Mouse (Mus musculus): ENCODE results near the gene Palld.
A peak's percentile ranks its signal among the peaks of the same experiment; 100 is the strongest.

The Palld gene

DNA sequence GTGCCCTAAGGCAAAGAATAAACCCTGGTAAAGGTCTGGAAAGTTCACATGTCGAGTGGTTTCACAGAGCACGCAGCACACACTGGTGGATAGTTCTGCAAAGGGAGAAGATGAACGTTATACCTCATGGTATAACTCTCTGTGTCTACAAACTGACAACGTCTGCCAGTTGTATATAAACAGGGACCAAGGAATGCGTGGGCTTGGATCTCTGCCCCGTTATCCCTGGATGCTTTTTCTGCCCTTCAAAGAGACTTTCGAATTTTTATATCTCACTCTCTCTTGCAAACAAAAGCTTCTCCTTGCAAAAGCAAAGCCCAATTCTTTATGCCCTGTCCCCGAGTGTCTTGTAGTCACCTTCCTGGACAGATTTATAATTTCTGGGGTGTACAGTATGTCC is 319.9 kb downstream of the Palld start:
- DNase-seq = no peak

DNA sequence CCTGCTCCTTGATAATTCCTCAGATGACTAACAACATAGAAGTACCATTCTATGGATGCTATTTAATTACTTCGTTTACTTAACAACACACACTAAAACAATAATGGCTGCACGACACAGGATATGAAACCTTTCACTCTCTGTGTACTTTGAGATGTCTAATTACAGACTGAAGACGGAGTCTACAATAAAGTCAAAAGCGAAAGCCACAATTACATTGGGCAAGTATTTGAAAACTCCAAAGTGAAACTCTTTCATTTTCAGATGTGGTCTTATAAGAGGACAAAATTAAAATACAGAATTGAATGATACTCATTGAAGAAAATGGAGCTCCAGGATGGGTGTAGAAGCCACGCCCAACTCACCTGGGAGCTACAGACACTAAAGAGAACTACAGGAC is 321.2 kb downstream of the Palld start:
- DNase-seq = no peak

DNA sequence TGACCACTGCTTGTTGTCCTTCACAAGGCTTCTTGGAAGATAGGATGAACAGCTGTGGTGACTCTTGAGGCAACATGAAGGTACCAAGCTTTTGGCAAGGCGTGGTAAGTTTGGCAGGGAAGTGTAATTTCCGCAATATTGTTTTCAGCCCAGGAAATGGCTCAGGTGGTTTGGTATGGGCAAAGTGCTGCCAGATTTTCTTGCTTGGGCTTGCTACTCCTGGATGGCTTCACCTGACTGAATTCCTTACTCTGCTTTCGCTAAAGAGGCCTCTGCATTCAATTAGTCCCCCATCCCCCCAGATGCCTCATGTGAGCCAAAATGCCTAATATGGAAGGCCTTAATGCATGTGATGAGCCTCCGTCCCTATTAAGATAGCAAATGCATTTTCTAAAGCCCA is 322.7 kb downstream of the Palld start:
- no peak for DNase-seq

DNA sequence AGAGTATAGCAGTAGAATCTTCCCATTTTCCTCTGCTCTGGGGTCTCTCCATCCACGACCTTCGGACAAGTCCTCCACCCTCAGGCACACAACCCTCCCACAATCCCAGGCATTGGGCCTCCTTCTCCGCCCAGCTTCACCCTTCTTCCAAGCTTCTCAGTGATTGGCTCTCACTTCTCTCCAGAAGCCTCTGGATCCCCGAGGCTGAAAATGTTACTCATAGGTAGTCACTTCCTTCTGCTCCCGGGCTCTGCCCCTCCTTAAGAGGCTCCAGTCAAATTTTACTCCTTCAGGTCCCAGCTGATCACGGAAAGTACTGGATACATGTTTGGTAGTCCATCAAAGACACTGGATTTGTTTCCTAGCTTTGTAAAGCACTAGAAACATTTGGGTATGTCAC is 323.7 kb downstream of the Palld start:
- no peak for DNase-seq

DNA sequence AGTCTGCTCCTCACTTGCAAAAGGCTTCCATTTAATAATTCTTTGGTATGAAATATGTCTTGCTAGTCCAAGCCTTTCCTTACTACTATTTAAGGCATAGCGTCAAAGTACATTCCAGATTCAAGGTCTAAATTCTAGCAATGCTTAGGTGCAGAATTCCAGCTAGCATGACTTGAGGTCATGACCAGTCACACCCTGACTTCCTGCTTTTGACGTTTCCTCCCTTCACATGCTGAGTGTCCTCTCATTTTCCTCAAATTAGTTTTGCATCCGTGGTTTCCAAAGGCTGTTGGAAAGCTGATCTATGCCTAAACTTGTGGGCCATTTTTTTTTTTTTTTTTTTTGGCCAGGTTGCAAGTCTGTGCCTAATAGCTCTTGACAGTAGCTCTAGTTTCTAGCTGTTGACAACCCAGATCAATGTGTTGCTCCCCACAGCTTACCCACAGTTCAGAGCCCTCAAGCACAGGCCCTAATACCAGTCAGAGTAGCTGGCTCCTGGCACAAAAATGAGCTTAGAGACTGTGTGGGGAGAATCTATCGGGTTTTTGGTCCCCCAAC is 327.3 kb downstream of the Palld start:
- DNase-seq = no peak

DNA sequence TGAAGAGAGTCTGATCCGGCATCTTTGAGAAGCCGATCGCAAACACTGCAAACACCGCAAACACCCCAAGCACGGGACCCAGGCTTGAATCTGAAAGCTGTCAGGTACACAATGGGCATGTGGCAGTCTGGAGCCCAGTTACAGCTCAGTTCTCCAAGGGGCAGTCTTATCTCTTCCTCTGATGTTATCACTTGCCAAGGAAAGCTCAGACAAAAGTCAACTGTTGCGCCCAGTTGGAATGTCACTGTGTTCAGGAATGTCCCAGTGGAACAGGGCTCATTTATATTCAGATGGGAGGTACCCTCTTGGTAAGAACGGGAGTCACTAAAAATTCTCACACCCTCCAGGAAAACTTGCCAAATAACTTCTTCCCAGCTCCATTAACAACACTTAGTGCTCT is 328.0 kb downstream of the Palld start:
- DNase-seq = no peak

DNA sequence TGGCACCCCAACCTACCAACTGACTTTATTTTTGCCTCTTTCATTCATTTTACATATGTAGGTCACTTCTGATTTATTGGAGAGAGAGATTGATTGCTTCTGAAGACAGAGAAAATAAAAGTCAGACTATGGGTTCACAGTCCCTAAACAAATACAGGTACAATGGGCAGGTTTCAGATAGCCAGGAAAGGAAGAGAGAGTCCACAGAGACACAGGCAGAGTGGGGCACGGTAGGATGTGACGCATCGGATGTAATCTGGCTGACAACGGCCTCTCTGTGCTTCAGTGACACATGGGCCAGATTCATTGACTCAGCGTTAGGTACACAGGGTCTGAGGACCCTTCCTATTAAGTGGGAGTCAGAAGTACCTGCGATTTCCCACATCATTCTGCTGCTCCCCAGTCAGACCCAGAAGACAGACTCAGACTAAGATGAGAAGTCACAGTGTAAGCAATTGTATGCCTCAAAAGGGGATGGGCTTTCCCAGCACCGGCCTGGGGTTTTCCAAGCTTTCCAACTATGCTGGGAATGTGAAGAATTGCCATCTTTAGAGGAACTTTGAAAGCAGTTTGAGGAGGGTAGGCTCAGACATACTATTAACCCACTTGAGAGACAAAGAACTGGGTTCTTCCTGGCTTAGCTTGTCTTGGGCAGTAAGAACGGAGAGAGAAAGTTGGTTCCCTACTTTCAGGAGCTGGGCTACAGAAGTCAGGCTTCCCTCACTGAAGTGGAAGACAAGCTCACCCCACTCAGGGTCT is 329.1 kb downstream of the Palld start:
- no peak for DNase-seq

DNA sequence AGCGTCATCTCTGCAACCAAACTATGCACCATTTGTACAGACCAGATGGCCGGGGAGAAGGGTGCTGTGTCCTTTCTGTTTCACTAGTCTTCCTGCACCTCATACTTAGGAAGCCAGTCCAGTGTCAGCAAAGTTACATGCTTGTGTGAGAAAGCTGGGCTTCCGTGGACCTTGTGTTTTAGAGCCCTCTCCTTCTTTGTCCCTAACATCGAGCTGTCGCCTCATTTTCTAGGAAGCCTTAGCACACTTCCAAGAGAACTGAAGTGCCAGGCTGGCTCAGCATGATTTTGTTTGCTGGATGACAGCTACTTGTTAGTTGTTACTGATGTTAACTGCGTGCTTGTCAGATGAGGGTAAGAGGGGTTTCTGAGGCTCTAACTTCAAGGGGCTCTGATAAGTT is 329.8 kb downstream of the Palld start:
- no peak for DNase-seq

DNA sequence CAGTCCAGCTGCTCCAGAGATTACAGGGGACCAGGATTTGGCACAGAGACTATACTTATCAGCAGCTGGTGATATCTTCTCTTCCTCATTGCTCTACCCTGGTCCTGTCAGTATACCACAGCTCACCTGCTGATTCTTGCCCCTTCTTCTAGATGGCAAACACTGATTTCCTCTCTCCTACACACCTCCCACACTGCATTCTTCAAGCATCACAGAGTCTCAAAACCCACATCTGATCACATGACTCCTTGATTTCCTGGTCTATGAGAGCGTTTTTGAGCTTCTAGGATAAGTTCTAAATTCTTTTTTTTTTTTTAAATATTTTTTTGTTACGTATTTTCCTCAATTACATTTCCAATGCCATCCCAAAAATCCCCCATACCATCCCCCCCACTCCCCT is 331.9 kb downstream of the Palld start:
- DNase-seq = no peak

DNA sequence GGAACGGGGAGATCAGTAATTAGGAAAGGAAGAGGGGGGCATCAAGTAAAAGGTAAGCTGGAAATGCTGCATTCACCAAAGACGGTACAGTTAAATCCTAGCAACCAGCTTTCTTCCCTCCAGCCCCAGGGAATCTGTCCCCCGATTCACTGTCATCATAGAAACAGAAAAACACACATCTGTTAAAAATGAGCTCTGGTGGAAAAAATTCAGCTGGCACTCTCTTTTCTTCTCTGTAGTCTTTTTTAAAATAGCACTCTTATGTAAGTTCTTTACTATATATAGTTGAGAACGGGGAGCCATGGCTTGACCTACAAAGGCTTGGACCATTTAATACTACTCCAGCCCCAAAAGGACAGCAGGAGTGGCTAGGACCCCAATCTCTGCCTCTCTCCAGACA is 332.8 kb downstream of the Palld start:
- no peak for DNase-seq

DNA sequence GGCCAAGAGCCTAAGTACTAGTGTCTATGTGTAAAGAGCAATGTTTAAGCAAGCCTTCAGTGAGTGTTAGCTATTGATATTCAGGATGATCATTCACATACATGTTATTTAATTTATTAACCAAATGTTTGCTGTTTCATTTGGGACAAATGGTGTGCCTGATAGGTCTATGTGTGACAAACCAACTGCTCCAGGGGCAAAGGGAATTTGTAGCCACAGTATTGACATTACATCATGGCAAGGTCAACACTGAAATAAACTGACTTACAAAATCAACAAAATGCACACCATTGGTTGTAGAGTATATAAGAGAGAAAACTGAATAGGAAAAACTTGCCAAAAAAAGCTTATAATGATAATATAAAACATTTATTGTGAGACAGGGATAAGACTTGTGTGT is 333.3 kb downstream of the Palld start:
- DNase-seq = no peak

DNA sequence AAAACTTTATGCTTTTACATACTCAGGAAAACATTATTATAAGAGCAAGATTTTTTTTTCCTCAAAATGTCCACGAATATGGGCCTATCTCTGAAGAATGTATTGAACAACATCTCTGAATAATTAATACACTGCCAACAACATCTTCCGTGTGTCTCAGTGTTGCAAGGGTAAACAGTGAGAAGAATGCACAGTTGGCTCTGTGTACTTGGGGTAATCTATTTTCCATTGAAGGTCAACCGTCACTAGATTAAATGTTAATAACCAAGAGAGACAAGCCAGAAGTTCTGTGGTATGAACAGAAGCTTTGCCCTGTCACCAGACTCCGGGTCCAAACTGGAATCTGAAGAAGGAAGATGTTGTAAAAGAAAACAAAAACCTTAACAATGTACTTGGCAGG is 339.1 kb downstream of the Palld start:
- no peak for DNase-seq

DNA sequence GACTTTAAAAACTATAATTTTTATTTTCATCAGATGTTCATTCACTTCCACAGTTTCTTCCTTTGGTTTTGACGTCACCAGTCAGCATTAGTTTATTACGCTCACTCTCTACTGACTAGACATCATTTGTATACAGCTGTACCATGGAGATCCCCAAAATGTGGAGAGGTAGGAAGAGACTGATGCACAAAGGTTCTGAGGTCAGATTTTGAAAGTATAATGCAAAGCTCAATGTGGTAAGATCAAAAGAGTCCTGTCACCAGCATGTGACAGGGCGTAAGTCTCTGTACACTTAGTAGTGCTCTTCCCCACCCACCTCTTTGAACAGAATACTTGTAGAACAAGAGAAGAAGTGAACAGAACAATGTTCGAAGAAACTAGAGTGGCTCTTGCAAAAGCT is 339.9 kb downstream of the Palld start:
- DNase-seq = no peak

DNA sequence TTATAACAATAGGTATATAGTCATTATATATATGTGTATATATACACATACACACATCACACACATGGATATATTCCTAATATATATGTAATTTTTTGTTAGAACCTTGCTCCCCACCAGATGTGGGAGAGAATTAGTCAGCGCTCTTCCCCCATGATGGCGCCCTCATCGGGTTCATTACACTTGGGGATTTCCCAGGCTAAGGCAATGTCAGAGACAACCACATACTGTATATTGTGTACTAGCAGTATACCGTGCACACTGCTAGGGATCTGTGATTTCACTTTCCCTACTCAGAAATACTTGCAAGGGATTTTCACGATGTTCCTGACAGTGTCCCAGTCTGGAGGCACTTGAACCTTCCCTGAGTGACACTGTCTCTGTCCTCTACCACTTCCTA is 341.3 kb downstream of the Palld start:
- DNase-seq = no peak

DNA sequence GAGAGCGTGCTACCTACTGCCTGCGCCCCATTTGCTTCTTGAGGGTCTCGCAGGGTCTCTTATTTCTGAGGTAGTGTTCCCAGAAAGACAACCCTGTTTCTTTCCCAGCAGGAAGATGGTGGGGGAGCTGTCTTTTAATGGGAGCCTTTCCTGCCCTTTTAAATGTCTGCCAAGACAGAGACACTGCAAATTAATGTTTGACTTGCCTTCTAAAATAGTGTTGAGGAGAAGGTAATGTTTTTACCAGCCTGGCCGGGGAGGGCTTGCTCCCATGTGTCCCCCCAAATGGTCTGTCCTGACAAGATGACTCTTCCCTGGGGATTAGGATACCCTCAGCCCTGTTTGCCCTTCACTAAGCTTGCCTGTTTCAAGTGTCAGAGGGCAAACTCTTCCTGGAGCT is 342.5 kb downstream of the Palld start:
- no peak for DNase-seq

DNA sequence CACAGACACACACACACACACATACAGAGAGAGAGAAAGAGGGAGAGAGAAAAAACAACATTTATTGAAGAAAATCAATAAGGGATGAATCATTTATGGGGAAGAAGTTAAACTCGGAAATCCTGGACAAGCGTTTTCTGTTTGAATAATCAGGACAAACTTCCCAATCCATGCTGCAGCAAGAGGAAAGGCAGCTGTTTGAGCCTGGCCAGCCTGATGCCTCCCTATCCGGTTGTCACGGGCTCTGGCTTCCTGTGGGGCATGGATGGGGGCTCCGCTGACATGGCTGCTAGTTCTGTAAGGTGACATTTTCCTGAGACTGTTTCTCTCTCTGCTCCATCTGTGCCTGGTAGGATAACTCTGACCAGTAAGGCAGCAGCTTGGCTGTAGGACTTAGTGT is 343.0 kb downstream of the Palld start:
- DNase-seq = no peak

DNA sequence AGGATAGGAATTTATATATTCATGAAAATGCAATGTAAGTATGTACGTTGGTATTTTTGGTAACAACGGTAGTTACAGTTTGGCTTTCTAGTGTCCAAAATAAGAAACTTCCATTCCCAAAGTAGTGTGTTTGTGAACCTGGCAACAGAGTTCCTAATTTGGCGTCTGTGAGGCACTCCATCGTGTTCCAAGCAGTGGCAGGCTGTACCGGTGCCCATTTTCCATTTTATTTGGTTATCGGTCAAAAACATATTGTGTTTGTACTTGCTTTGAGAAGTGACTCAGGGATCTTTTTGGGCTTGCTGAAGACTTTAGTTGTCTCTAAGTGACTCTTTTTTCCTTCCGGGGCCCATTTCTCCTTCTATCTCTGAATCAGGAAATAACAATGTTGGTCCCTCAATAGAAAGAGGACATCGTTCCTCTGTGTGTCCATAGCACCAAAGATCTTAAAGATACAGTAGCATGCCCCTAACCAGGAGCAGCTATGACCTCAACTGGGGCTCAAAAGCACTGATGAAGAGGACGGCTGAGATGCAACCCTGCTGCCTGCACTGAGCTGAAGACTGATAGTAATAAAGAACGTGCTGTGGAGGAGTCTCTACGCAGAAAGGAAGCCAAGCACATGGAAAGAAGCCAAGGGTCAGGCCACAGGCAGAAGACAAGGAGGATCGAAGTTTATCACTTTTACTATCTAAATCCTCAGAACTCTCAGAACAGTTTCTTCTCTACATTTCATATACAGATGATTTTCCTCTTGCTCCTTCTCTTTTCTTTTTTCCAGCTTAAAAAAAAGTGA is 344.2 kb downstream of the Palld start:
- peak; percentile 63 to 74 for DNase-seq

DNA sequence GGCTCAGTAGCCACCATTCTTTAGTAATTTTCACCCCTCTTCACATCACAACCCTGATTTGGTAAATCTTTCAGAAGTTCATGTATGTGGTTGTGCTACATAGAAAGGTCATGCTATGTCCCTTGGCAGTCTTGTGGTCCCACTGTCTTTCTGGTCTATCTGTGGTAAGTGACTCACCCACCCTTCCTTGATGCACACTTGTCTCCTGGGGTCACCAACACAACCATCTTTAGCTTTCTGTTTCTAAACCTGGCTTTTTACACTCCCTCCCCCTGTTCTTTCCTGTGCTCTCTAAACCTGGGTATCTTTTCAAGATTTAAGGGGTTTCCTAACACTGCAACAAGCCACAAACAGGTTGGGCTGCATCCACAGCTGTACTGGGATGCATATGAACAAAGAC is 345.5 kb downstream of the Palld start:
- no peak for DNase-seq

DNA sequence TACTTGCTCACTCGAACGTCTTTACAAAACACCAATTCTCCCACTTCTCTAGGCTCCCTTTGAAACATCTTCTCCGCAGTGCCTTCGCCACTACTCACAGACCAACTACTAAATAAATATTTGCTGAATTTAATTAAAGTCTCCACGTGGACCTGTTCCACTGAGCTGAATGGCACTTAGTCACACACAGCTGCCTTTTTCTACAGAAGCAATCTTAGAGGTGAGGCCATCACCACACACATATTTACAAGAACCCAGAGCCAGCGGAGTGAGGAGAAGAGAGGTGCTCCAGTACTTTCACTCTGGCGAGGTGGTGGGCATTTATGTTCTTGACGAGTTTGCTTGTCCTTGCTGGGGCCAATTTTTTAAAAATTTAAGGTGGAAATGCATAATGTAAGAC is 346.3 kb downstream of the Palld start:
- no peak for DNase-seq

DNA sequence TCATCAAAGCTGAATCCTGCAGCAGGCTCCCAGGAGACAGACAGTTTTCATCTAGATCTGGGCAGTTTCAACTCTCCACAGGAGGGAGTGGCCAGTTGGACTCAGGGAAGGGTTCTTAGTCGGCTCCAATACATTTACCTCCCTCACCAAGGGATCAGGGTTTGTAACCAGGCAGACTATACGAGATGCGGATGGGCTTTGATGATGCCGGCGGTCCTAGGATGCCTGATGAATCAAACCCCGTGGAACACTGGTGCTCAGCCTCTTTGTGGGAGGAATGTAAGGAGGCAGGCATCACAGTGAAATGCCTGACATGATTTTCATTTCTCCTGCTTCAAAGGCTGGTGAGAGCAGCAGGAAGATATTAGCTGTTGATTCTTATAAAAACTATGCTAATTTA is 347.1 kb downstream of the Palld start:
- no peak for DNase-seq

DNA sequence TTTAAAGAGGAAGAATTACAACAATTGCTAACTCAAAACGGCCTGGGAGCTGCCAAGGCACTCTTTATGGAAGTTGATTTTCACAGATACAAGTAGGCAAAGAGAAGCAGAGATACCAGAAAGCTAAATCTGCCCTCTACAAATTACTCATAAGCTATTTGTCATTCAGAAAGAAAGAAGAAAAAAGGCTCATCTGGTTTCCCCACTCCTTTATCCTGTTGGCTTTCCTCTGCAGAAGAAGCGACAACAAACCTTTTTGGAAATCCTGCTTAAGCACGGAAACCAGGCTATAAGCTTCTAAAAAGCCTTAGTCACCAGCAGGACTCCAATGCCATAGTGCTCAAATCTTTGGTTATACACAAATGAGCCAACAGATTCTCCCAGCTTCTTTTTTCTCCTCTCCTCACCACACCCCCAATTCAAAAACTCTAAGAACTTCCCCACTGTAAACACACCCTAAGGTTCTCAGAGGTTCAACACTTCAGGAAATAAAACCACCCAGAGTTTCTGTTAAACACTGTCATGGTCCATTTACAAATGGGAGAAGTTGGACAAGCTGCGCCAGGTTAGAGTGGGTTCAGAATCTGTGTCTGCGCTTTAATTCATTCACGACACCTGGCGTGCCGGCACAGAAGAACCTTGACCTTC is 349.6 kb downstream of the Palld start:
- DNase-seq = no peak

DNA sequence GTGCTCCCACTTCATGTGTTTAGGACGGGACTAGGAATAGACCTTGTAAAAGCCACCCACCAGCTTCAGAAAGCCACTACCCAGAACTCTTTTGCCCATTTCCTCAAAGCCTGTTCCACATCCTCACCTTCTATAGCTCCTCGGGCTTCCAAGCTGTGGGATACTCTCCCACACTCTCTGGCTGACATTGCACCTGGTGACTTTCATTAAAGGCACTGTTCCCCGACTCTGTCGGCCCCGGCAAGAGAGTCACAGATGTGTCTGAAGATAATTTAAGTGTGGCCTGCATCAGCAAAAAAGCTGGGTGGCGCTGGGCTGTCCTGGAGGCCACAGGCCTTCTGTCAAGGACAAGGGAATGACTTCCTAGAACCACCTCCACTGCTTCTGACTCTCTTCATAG is 350.3 kb downstream of the Palld start:
- no peak for DNase-seq

DNA sequence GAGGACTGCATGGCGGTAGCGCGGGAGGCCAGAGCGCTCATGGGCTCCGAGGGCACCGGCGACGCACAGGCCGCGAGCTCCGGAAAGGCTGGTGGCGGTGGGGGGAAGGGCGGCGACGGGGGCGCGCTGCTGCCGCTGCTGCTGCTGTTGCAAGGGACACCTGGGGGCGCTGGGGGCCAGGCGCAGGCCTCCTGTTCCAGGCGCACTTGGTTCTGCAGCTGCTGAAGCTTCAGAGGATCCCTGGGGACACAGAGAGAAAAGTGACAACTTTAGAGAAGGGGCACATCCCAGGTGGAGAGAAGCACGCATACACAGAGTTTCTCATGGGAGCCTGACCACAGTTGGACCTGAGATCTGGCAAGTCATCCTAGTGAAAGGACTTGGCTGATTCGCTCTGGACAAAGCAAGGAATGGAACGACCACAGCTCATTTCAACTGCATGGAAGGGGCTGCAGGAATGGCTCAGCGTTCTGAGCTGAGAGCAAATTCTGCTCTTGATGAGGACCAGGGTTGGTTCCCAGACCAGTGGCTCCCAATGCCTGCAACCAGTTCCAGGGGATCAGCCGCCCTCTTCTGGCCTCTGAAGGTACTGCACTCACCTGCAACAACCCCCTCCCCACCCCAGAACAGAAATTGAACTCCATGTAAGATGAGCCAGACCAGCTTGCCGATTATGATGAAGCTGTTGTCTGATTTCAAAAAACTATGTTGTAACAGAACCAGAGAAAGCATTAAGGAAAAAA is 352.3 kb downstream of the Palld start:
- DNase-seq = peak in 1 of 2 experiments; percentile 33

Measured in kidney, postnatal 25 days (tissue).